Mouse (Mus musculus) cerebellum, adult 2 months (tissue): ENCODE data around the gene 1700029P11Rik.

Experiments used
- CTCF ChIP-seq: fragments of 200-500 bp; IDR thresholded peaks from 2 replicates; pipeline ENCODE4 v1.5.1; 2011; ENCODE audit warnings: low read depth, mild to moderate bottlenecking, control low read depth, low read length, moderate library complexity, borderline replicate concordance; ENCODE audit not compliant: insufficient read depth
- POLR2A ChIP-seq: fragments of 200-500 bp; IDR thresholded peaks from 2 replicates; pipeline ENCODE4 v1.6.1; 2011; ENCODE audit warnings: low read length, control low read depth, borderline replicate concordance; ENCODE audit not compliant: insufficient read depth

DNA sequence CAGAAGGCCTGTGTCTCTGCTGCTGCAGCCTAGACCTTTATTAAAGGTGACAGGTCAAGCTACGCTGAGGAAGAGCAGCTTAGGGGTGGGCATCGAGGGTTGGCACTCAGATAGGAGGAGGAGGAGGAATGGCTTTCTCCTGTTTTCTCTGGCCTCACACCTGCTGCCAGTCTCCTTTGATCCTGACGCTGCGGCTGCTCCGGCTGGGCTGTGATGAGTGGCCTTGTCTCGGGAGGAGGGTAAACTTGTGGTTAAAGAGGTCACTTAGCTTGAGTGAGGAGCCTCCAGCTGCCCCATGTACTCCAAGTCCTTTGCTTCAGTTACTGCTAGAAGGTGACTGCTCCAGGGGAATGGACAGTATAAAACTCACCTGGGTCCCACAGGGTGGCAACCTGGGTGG lies 13.7 kb downstream of the 1700029P11Rik start:
- no peak for TF ChIP-seq POLR2A
- no peak for TF ChIP-seq CTCF
